Comparison of ENCODE assay signal across 32 mouse cellular contexts in genomic region chr13:60568934-60569548, GRCm38 (mm10).
"Had no signal": no experiment of that assay in that cellular context is flagged by ENCODE, and none has a peak within 500 bp of the region (broad histone marks: within the 10 kb centered on the region; RNA-seq: fewer than 3 reads in every experiment).

No protein-coding gene starts in this region.

- H3K36me3 ChIP-seq: limb, embryonic 10.5 days; limb, embryonic 12.5 days; limb, embryonic 13.5 days; limb, embryonic 15.5 days; liver, embryonic 12.5 days; liver, embryonic 13.5 days; liver, embryonic 15.5 days; lung, embryonic 15.5 days; midbrain, embryonic 12.5 days; midbrain, embryonic 13.5 days; midbrain, embryonic 15.5 days; neural tube, embryonic 12.5 days had no signal

- H3K4me3 ChIP-seq: left cerebral cortex, adult 2 months; limb, embryonic 10.5 days; limb, embryonic 12.5 days; limb, embryonic 13.5 days; limb, embryonic 15.5 days; liver, embryonic 12.5 days; liver, embryonic 13.5 days; liver, embryonic 15.5 days; lung, embryonic 15.5 days; megakaryocyte, embryonic 14.5 days; midbrain, embryonic 12.5 days; midbrain, embryonic 13.5 days; midbrain, embryonic 15.5 days; myocyte; neural tube, embryonic 12.5 days had no signal

- ATAC-seq: liver, embryonic 12.5 days; liver, postnatal 0 days; lung, postnatal 0 days; midbrain, embryonic 13.5 days; midbrain, embryonic 15.5 days; midbrain, embryonic 16.5 days had no signal

- H3K4me1 ChIP-seq: limb, embryonic 12.5 days; limb, embryonic 13.5 days; limb, embryonic 15.5 days; liver, embryonic 12.5 days; liver, embryonic 13.5 days; liver, embryonic 15.5 days; lung, embryonic 15.5 days; megakaryocyte, embryonic 14.5 days; midbrain, embryonic 12.5 days; midbrain, embryonic 13.5 days; midbrain, embryonic 15.5 days; neural tube, embryonic 12.5 days had no signal

- H3K27ac ChIP-seq: left cerebral cortex, adult 2 months; limb, embryonic 10.5 days; limb, embryonic 12.5 days; limb, embryonic 13.5 days; limb, embryonic 15.5 days; liver, embryonic 12.5 days; liver, embryonic 13.5 days; liver, embryonic 14.5 days; liver, embryonic 15.5 days; lung, embryonic 15.5 days; macrophage; midbrain, embryonic 12.5 days; midbrain, embryonic 13.5 days; midbrain, embryonic 15.5 days; neural tube, embryonic 12.5 days had no signal

- H3K9me3 ChIP-seq: limb, embryonic 10.5 days; limb, embryonic 12.5 days; limb, embryonic 15.5 days; liver, embryonic 12.5 days; liver, embryonic 13.5 days; liver, embryonic 15.5 days; lung, embryonic 15.5 days; midbrain, embryonic 13.5 days; midbrain, embryonic 15.5 days; neural tube, embryonic 12.5 days had no signal

- H3K27me3 ChIP-seq: limb, embryonic 12.5 days; limb, embryonic 13.5 days; limb, embryonic 15.5 days; liver, embryonic 12.5 days; liver, embryonic 13.5 days; liver, embryonic 15.5 days; lung, embryonic 15.5 days; megakaryocyte, embryonic 14.5 days; midbrain, embryonic 12.5 days; midbrain, embryonic 13.5 days; midbrain, embryonic 15.5 days; neural tube, embryonic 12.5 days had no signal

- DNase-seq: left cerebral cortex, postnatal 4 days; liver; liver, embryonic 13.5 days; liver, postnatal 0 days; lung, adult 18-20 months; lung, adult 2 months; lung, embryonic 14.5 days; lung, postnatal 10 days; lung, postnatal 14 days; lung, postnatal 36 days; lung, postnatal 4 days; midbrain, embryonic 14.5 days had no signal

- H3K4me2 ChIP-seq: limb, embryonic 12.5 days; limb, embryonic 13.5 days; limb, embryonic 15.5 days; liver, embryonic 11.5 days; liver, embryonic 12.5 days; liver, embryonic 13.5 days; liver, embryonic 15.5 days; lung, embryonic 14.5 days; lung, embryonic 15.5 days; midbrain, embryonic 11.5 days; midbrain, embryonic 12.5 days; midbrain, embryonic 13.5 days; midbrain, embryonic 15.5 days; neural tube, embryonic 12.5 days had no signal

- H3K9ac ChIP-seq: limb, embryonic 12.5 days; limb, embryonic 13.5 days; limb, embryonic 15.5 days; liver, embryonic 12.5 days; liver, embryonic 13.5 days; liver, embryonic 14.5 days; liver, embryonic 15.5 days; liver, postnatal 0 days; lung, embryonic 14.5 days; lung, embryonic 15.5 days; midbrain, embryonic 12.5 days; midbrain, embryonic 13.5 days; midbrain, embryonic 15.5 days; neural tube, embryonic 12.5 days had no signal
